Mouse (Mus musculus) left cerebral cortex, adult 2 months (tissue): ENCODE measurements around the gene Zfp42. TPM values are rescaled to one million over a fixed set of nuclear protein-coding genes. Genes with fewer than 3 reads are reported as not detected.
"Not testable (repeated sequence)": the region's sequence is repeated elsewhere in the genome, so short reads cannot be mapped to it uniquely, and the experiment has no call there.

Experiments used
- DNase-seq, 2 experiments: peaks; one replicate each; pipeline ENCODE4 v3.0.0; 2021 to 2022; ENCODE audit warnings: low spot score in 2 of 2, mixed read lengths in 1 of 2; ENCODE audit errors: extremely low spot score in 1 of 2
- H3K27ac ChIP-seq: fragments of 200-600 bp; 2 replicates; pipeline ENCODE4 v1.8.1; 2022
- H3K4me3 ChIP-seq: fragments of 200-600 bp; 2 replicates; pipeline ENCODE4 v1.8.1; 2022
- CTCF ChIP-seq: fragments of 200-600 bp; IDR thresholded peaks from 2 replicates; pipeline ENCODE4 v1.8.1; 2022; ENCODE audit warnings: antibody characterized with exemption, mild to moderate bottlenecking, moderate library complexity
- intact Hi-C: fragments of 180-260 bp; cut with DNase I; formaldehyde crosslinking; loops from one replicate; pipeline ENCODE4 v1.15.1; 2025
- long read RNA-seq, 2 experiments: library from polyadenylated mRNA; stranded (forward); transcript quantifications; one replicate each; pipeline ENCODE4 v2.0.0; 2021; ENCODE audit warnings: borderline mapping rate in 2 of 2
- total RNA-seq, 2 experiments: library from RNA; stranded (reverse); gene quantifications; 2 replicates each; pipeline ENCODE4 v1.2.3; 2021

Zfp42 gene
- not detected for total RNA-seq
- long read RNA-seq, experiment 1: 0 reads
- long read RNA-seq, experiment 2: 0 reads

DNA sequence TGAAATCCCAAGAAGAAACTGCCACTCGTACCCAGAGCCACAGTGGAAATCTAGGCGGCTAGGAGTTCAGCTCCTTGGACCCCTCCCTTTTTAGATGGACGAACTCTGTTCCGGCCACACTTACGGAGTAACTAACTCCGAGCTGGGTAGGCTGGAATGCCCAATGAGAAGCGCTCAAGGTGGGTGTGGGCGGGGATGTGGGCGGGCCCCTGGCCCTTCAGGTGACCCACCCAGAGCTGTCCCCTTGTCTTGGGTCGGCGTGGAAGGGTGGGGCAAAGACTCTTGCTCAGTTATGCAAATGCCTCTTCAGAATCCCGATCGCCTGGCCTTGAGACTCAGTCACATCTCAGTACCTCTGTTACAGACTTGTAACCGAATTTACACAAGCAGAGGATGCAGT is at the start of gene Zfp42:
Gene Zfp42 (minus strand): TSS at position 85 of the 400 bp plus-strand sequence.
- Histone ChIP-seq H3K4me3 (no peak within 1 kb of the TSS), H3K27ac (no peak within 1 kb of the TSS)
- TF ChIP-seq CTCF: no peak
- DNase-seq: no peak
- intact Hi-C loops: no loop called here

GRCm38 (mm10) chr8:43356069-43356770 is 49.4 kb upstream of the Zfp42 start:
- DNase-seq: no peak

DNA sequence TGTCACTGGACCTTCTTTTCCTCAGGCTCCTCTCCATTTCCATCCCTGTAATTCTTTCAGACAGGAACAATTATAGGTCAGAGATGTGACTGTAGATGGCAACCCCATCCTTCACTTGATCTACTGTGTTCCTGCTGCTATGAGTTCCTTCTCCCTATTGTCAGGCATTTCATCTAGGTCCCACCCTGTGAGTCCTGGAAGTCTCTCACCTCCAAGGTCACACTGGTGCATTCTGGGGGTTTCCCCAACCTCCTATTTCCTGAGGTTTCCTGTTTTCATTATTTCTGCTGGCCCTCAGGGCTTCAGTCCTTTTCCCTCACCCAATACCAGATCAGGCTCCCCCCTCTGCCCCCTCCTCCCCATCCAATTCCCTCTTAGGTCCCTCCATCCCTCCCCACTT is 45.5 kb upstream of the Zfp42 start:
- H3K27ac ChIP-seq, H3K4me3 ChIP-seq, DNase-seq, intact Hi-C loops: not testable (repeated sequence)

More at GRCm38 (mm10) chr8:43356069-43356770, 49.4 kb upstream of the Zfp42 start:
- intact Hi-C loops: no loop called here
- H3K4me3 ChIP-seq: no peak overlapping the region
- no peak overlapping the region for H3K27ac ChIP-seq
- no peak for TF ChIP-seq CTCF

DNA sequence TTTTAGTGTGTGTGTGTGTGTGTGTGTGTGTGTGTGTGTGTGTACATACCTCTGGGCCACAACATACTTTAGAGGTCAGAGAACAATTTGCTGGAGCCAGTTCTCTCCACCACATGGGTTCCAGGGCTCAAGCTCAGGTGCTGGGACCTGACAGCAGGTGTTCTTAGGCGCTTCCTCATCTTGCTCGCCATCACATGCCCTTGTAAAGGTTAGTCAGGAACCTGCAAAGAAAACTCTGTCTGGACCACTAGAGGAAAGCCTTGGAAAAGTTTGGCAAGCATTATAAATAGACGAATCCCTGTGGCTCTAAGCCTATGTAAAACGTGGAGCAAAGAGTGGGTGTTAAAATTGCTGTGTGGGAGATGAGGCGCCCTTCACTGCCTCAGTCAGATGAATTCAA is 31.8 kb upstream of the Zfp42 start:
- H3K27ac ChIP-seq: no peak overlapping the region
- TF ChIP-seq CTCF: no peak
- DNase-seq: peak in 1 of 2 experiments; percentile 7
- intact Hi-C loops: no loop called here
- no peak overlapping the region for H3K4me3 ChIP-seq

DNA sequence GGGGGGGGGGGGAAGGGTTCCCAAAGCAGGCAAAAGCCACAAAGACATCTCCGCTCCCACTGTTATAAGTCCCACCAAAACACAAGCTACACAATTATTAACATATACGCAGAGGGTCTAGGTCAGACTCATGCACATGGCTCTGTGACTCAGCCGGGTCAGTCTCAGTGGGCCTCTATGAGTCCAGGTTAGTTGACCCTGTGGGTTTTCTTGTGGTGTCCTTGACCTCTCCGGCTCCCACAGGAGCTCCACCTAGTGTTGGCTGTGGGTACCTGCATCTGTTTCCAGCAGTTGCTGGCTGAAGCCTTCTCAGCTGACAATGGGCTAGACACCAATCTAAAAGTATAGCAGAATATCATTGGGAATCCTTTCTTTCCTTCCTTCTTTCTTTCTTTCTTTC is 26.7 kb upstream of the Zfp42 start:
- no peak for DNase-seq
- intact Hi-C loops: no loop called here
- H3K27ac ChIP-seq: no peak overlapping the region
- TF ChIP-seq CTCF: peak; percentile 49
- no peak overlapping the region for H3K4me3 ChIP-seq

- TF ChIP-seq CTCF: no peak
- no peak overlapping the region for H3K27ac ChIP-seq
- intact Hi-C loops: no loop called here
- H3K4me3 ChIP-seq: no peak overlapping the region
- no peak for DNase-seq
Measured at GRCm38 (mm10) chr8:43331657-43332056, 24.9 kb upstream of the Zfp42 start.

DNA sequence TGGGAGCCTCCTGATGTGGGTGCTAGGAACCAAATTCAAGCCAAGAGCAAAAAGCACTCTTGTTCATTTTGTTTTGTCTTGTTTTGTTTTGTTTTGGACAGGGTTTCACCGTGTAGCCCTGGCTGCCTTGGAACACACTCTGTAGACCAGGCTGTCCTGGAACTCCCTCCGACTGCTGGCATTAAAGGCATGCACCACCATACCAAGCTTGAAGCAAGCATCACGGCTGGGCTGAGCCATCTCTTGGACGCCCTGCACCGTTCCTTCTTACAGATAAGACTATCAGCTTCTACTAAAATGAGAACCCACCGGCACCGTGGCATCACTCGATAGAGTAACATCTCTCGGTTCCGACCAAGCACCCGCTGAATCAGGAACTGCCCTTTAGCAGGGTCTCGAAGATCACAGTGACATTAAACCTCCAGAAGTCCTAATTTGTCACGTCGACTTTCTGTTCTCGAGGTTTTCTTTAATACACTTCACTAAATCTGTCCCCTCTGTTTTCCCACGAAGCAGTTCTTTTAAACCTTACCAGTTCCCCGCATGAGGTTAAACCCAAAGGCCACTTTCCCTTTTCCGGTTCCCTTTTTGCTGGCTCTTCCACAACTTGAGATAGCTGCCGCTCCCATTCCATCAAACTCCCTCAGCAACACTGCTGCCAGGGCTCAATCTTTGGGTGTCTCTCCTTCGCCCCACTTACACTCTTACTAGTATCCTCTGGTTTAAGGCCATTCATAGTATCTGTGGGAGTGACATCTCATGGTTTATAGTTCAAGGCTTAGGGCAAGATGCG is 23.3 kb upstream of the Zfp42 start:
- no peak overlapping the region for H3K4me3 ChIP-seq
- TF ChIP-seq CTCF: no peak
- intact Hi-C loops: no loop called here

DNA sequence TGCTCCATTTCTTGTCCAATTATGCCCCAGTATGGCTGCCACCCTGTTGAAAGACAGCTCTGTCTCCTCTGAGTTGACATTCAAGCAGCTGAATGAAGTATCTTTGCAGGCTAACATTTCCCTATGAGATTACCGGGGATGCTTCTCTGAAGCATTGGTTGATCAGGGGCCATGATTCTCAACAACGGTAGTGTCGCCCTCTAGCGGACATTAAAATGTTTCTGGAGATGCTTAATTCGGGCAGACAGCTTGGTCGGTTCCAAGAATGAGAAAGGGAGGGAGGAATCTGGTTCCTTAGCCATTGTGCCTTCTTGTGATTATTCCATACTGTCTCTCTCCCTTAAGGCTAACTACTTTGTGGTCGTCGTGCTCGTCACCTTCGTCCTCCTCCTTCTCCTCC is 21.9 kb upstream of the Zfp42 start:
- DNase-seq: no peak
- no peak overlapping the region for H3K27ac ChIP-seq
- no peak overlapping the region for H3K4me3 ChIP-seq
- no peak for TF ChIP-seq CTCF
- intact Hi-C loops: no loop called here

More for the DNA sequence above, 23.3 kb upstream of the Zfp42 start:
- DNase-seq: no peak
- no peak overlapping the region for H3K27ac ChIP-seq

DNA sequence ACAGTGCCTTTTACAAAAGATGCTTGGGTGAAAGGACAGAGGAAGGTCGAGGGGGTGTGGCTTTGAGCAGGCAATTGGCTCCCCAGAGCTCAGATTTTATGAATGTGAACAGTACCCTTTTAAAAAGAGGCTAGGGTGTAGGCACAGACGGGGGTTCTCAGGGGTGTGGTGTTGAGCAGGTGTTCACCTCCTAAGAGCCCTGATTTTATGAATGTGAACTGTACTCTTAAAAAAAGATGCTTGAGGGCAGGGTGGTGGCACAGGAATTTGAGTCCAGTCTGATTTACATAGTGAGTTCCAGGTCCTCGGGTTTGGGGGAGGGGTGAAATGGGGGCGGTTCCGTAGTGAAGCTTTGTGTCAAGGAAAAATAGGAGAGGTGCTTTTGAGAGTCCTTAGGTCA is 14.0 kb upstream of the Zfp42 start:
- intact Hi-C loops: no loop called here
- H3K4me3 ChIP-seq: no peak overlapping the region
- DNase-seq: no peak
- H3K27ac ChIP-seq: no peak overlapping the region
- TF ChIP-seq CTCF: no peak

GRCm38 (mm10) chr8:43308213-43308612 is 1.4 kb upstream of the Zfp42 start:
- Histone ChIP-seq H3K27ac (no peak overlapping the region), H3K4me3 (no peak overlapping the region)
- intact Hi-C loops: no loop called here
- DNase-seq: no peak
- no peak for TF ChIP-seq CTCF

- no peak overlapping the region for H3K4me3 ChIP-seq
- intact Hi-C loops: no loop called here
- DNase-seq: no peak
- no peak overlapping the region for H3K27ac ChIP-seq
- no peak for TF ChIP-seq CTCF
Measured at GRCm38 (mm10) chr8:43305676-43306075, 1.1 kb downstream of the Zfp42 start.

GRCm38 (mm10) chr8:43299796-43300195 is 7.0 kb downstream of the Zfp42 start:
- intact Hi-C loops: no loop called here
- no peak overlapping the region for H3K4me3 ChIP-seq
- no peak for TF ChIP-seq CTCF
- no peak for DNase-seq
- H3K27ac ChIP-seq: no peak overlapping the region
